Mouse (Mus musculus) lung, adult 2 months (tissue): ENCODE results near the gene Map4k5.

Experiments
- CTCF ChIP-seq: fragments of 200-500 bp; IDR thresholded peaks from 2 replicates; pipeline ENCODE4 v1.5.1; 2011; ENCODE audit warnings: mild to moderate bottlenecking, low read length, control low read depth; ENCODE audit not compliant: insufficient read depth
- POLR2A ChIP-seq: fragments of 200-500 bp; IDR thresholded peaks from 2 replicates; pipeline ENCODE4 v1.6.1; 2011; ENCODE audit warnings: low read depth, mild to moderate bottlenecking, control low read depth, low read length, borderline replicate concordance; ENCODE audit errors: extremely low read depth

DNA sequence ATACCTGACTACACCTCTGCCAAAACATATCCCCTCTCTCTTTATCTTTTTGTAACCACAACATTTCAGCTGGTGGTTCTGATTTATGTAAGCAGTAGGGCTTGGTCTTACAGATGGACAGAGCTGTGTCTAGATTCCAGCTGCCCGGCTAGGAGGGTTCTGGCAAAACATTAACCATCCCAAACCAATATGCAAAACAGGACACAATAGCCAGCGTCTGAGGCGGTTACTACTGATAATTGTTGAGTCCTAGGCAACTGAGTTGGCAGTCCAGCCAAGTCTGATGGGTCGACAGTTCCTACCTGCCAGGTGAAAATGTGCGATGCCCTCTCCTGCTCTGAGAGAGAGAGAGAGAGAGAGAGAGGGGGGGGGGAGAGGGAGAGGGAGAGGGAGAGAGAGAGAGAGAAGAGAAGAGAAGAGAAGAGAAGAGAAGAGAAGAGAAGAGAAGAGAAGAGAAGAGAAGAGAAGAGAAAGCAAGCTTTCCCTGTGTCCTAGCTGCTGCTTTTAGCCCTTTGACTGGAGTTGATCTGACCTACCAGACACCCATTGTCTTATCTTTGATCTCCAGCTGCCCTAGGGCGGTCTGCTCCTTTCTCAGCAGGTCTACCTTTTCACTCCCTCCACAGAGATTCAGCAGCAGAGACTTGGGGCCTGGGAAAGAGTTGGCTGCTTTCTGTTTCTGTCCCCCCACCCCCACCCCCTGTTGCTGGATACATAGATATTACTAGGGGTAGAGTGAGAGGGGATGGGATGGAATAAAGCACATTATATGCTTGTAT, 109.6 kb downstream of the Map4k5 start:
- TF ChIP-seq CTCF (no peak), POLR2A (no peak)
